Mouse (Mus musculus): Measurements from ENCODE around the gene Cep112. TPM values are rescaled to one million over a fixed set of nuclear protein-coding genes. Genes with fewer than 3 reads are reported as not detected.
A peak's percentile ranks its signal among the peaks of the same experiment; 100 is the strongest.

Cep112 gene
- polyA plus RNA-seq, 1 experiment from 2014 or later, result 10.4 TPM

GRCm38 (mm10) chr11:108891871-108892380 is 466.9 kb downstream of the Cep112 start:
- Histone ChIP-seq H3K27ac (ENCODE audit: low read length) (peak overlapping the region; percentile 75), H3K27me3 (ENCODE audit: insufficient read depth, low read length) (no peaks in the 10 kb centered on the region), H3K4me1 (ENCODE audit: insufficient read depth, low read length) (peaks cover 40% of the 10 kb centered on the region), H3K9ac (replicated peaks; ENCODE audit: low read length) (peak overlapping the region; percentile 63), H3K9me3 (ENCODE audit: low read length) (no peaks in the 10 kb centered on the region), H3K4me2 (replicated peaks; ENCODE audit: low read depth, low read length) (peak overlapping the region; percentile 70), H3K4me3 (ENCODE audit: low read length) (peak overlapping the region; percentile 38), H3K36me3 (ENCODE audit: insufficient read depth, low read length) (no peaks in the 10 kb centered on the region)
- 3% methylated on average over 21 of the region's 21 CpGs for WGBS
- ATAC-seq (ENCODE audit: low FRiP score, low TSS enrichment), result no peak

GRCm38 (mm10) chr11:108892406-108892805 is 467.4 kb downstream of the Cep112 start:
- no peak for ATAC-seq (ENCODE audit: low FRiP score, low TSS enrichment)
- Histone ChIP-seq H3K36me3 (ENCODE audit: insufficient read depth, low read length) (no peaks in the 10 kb centered on the region), H3K27me3 (ENCODE audit: insufficient read depth, low read length) (no peaks in the 10 kb centered on the region), H3K4me1 (ENCODE audit: insufficient read depth, low read length) (peaks cover 40% of the 10 kb centered on the region), H3K27ac (ENCODE audit: low read length) (no peak overlapping the region), H3K4me2 (replicated peaks; ENCODE audit: low read depth, low read length) (0 out of 2 replicates have a peak overlapping the region, but pooled peaks have one; percentile 22), H3K9me3 (ENCODE audit: low read length) (no peaks in the 10 kb centered on the region), H3K4me3 (ENCODE audit: low read length) (no peak overlapping the region), H3K9ac (replicated peaks; ENCODE audit: low read length) (no peak overlapping the region)
- 6% methylated on average over 5 of the region's 7 CpGs for WGBS

- H3K36me3 ChIP-seq (ENCODE audit: insufficient read depth, low read length), result no peaks in the 10 kb centered on the region
- 49% methylated on average over 12 of the region's 12 CpGs for WGBS
- no peaks in the 10 kb centered on the region for H3K27me3 ChIP-seq (ENCODE audit: insufficient read depth, low read length)
- H3K4me1 ChIP-seq (ENCODE audit: insufficient read depth, low read length), result peaks cover 40% of the 10 kb centered on the region
- H3K4me3 ChIP-seq (ENCODE audit: low read length), result no peak overlapping the region
- H3K4me2 ChIP-seq (replicated peaks; ENCODE audit: low read depth, low read length), result no peak overlapping the region
- no peak overlapping the region for H3K27ac ChIP-seq (ENCODE audit: low read length)
- no peak overlapping the region for H3K9ac ChIP-seq (replicated peaks; ENCODE audit: low read length)
- ATAC-seq (ENCODE audit: low FRiP score, low TSS enrichment), result no peak
- H3K9me3 ChIP-seq (ENCODE audit: low read length), result no peaks in the 10 kb centered on the region
Observed at GRCm38 (mm10) chr11:108893232-108893790, 468.3 kb downstream of the Cep112 start.

GRCm38 (mm10) chr11:108893855-108894510 is 469.0 kb downstream of the Cep112 start:
- Histone ChIP-seq H3K9ac (replicated peaks; ENCODE audit: low read length) (no peak overlapping the region), H3K27ac (ENCODE audit: low read length) (no peak overlapping the region), H3K27me3 (ENCODE audit: insufficient read depth, low read length) (no peaks in the 10 kb centered on the region), H3K4me3 (ENCODE audit: low read length) (no peak overlapping the region), H3K4me1 (ENCODE audit: insufficient read depth, low read length) (peaks cover 40% of the 10 kb centered on the region), H3K36me3 (ENCODE audit: insufficient read depth, low read length) (no peaks in the 10 kb centered on the region), H3K4me2 (replicated peaks; ENCODE audit: low read depth, low read length) (no peak overlapping the region), H3K9me3 (ENCODE audit: low read length) (no peaks in the 10 kb centered on the region)
- no peak for ATAC-seq (ENCODE audit: low FRiP score, low TSS enrichment)
- WGBS, result 58% methylated on average over 10 of the region's 10 CpGs

- no peak for ATAC-seq (ENCODE audit: low FRiP score, low TSS enrichment)
- Histone ChIP-seq H3K27me3 (ENCODE audit: insufficient read depth, low read length) (no peaks in the 10 kb centered on the region), H3K27ac (ENCODE audit: low read length) (no peak overlapping the region), H3K9ac (replicated peaks; ENCODE audit: low read length) (no peak overlapping the region), H3K4me2 (replicated peaks; ENCODE audit: low read depth, low read length) (no peak overlapping the region), H3K36me3 (ENCODE audit: insufficient read depth, low read length) (no peaks in the 10 kb centered on the region), H3K4me1 (ENCODE audit: insufficient read depth, low read length) (peaks cover 15% of the 10 kb centered on the region; the same call in 1 of the 2 replicates), H3K4me3 (ENCODE audit: low read length) (no peak overlapping the region), H3K9me3 (ENCODE audit: low read length) (no peaks in the 10 kb centered on the region)
- 75% methylated on average over 4 of the region's 4 CpGs for WGBS
Observed at GRCm38 (mm10) chr11:108897034-108897433, 472.0 kb downstream of the Cep112 start.

- no peak overlapping the region for H3K27ac ChIP-seq (ENCODE audit: low read length)
- H3K9me3 ChIP-seq (ENCODE audit: low read length), result no peaks in the 10 kb centered on the region
- no peak overlapping the region for H3K9ac ChIP-seq (replicated peaks; ENCODE audit: low read length)
- WGBS, result 71% methylated on average over 9 of the region's 9 CpGs
- peaks cover 19% of the 10 kb centered on the region; the same call in 1 of the 2 replicates for H3K4me1 ChIP-seq (ENCODE audit: insufficient read depth, low read length)
- H3K4me2 ChIP-seq (replicated peaks; ENCODE audit: low read depth, low read length), result no peak overlapping the region
- no peak for ATAC-seq (ENCODE audit: low FRiP score, low TSS enrichment)
- no peaks in the 10 kb centered on the region for H3K36me3 ChIP-seq (ENCODE audit: insufficient read depth, low read length)
- H3K4me3 ChIP-seq (ENCODE audit: low read length), result no peak overlapping the region
- H3K27me3 ChIP-seq (ENCODE audit: insufficient read depth, low read length), result no peaks in the 10 kb centered on the region
Observed at GRCm38 (mm10) chr11:108898063-108898462, 473.1 kb downstream of the Cep112 start.

GRCm38 (mm10) chr11:108898483-108898882 is 473.5 kb downstream of the Cep112 start:
- Histone ChIP-seq H3K27me3 (ENCODE audit: insufficient read depth, low read length) (no peaks in the 10 kb centered on the region), H3K4me2 (replicated peaks; ENCODE audit: low read depth, low read length) (no peak overlapping the region), H3K9me3 (ENCODE audit: low read length) (no peaks in the 10 kb centered on the region), H3K4me1 (ENCODE audit: insufficient read depth, low read length) (peaks cover 15% of the 10 kb centered on the region; the same call in 1 of the 2 replicates), H3K36me3 (ENCODE audit: insufficient read depth, low read length) (no peaks in the 10 kb centered on the region), H3K27ac (ENCODE audit: low read length) (no peak overlapping the region), H3K9ac (replicated peaks; ENCODE audit: low read length) (no peak overlapping the region), H3K4me3 (ENCODE audit: low read length) (no peak overlapping the region)
- 86% methylated on average over 6 of the region's 6 CpGs for WGBS
- ATAC-seq (ENCODE audit: low FRiP score, low TSS enrichment), result no peak

GRCm38 (mm10) chr11:108900718-108901488 is 475.9 kb downstream of the Cep112 start:
- Histone ChIP-seq H3K4me1 (ENCODE audit: insufficient read depth, low read length) (0 out of 2 replicates have a peak, but pooled peaks cover 10% of the 10 kb centered on the region), H3K27ac (ENCODE audit: low read length) (no peak overlapping the region), H3K27me3 (ENCODE audit: insufficient read depth, low read length) (no peaks in the 10 kb centered on the region), H3K4me3 (ENCODE audit: low read length) (no peak overlapping the region), H3K36me3 (ENCODE audit: insufficient read depth, low read length) (no peaks in the 10 kb centered on the region), H3K9ac (replicated peaks; ENCODE audit: low read length) (no peak overlapping the region), H3K4me2 (replicated peaks; ENCODE audit: low read depth, low read length) (no peak overlapping the region), H3K9me3 (ENCODE audit: low read length) (no peaks in the 10 kb centered on the region)
- ATAC-seq (ENCODE audit: low FRiP score, low TSS enrichment), result no peak
- 81% methylated on average over 9 of the region's 10 CpGs for WGBS

GRCm38 (mm10) chr11:108901670-108902069 is 476.7 kb downstream of the Cep112 start:
- H3K4me2 ChIP-seq (replicated peaks; ENCODE audit: low read depth, low read length), result no peak overlapping the region
- no peaks in the 10 kb centered on the region for H3K36me3 ChIP-seq (ENCODE audit: insufficient read depth, low read length)
- H3K4me1 ChIP-seq (ENCODE audit: insufficient read depth, low read length), result 0 out of 2 replicates have a peak, but pooled peaks cover 10% of the 10 kb centered on the region
- no peak overlapping the region for H3K4me3 ChIP-seq (ENCODE audit: low read length)
- ATAC-seq (ENCODE audit: low FRiP score, low TSS enrichment), result no peak
- H3K27me3 ChIP-seq (ENCODE audit: insufficient read depth, low read length), result no peaks in the 10 kb centered on the region
- no peaks in the 10 kb centered on the region for H3K9me3 ChIP-seq (ENCODE audit: low read length)
- WGBS, result 67% methylated on average over 7 of the region's 7 CpGs
- H3K27ac ChIP-seq (ENCODE audit: low read length), result no peak overlapping the region
- no peak overlapping the region for H3K9ac ChIP-seq (replicated peaks; ENCODE audit: low read length)

Data from kidney, embryonic 16.5 days (tissue).